Mouse (Mus musculus): ENCODE measurements around the gene Col4a2.
"Not testable (repeated sequence)": the region's sequence is repeated elsewhere in the genome, so short reads cannot be mapped to it uniquely, and the experiment has no call there.

Gene Col4a2

DNA sequence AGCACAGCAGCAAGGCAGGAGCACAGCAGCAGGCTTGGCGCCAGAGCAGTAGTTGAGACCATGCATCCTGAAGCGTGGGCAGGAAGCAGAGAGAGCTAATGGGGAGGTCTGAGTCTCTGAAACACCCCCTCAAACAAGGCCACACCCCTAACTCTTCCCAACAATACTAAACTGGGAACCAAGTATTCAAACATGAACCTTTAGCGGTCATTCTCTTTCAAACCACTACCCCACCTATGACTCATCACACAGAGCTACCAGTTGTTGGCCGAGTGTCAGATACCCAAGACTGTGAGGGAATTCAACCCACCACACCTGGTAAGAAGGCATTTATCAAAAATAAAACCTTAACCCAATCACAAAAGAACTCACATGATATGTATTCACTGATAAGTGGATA lies 174.6 kb downstream of the Col4a2 start:
- CTCF ChIA-PET: no interaction called here

DNA sequence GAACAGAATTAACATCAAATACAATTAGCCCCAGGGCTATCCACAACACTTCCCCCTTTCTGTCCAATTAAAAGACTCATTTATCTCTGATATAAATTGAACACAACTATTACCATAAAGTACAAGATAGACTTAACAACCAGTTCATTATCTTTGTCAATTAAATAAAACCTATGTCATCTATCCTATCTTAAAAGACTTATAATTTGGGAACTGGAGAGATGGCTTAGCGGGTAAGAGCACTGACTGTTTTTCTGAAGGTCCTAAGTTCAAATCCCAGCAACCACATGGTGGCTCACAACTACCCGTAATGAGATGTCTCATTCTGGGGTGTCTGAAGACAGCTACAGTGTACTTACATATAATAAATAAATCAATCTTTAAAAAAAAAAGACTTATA lies 179.7 kb downstream of the Col4a2 start:
- CTCF ChIA-PET: not testable (repeated sequence)

GRCm38 (mm10) chr8:11497017-11497990 lies 184.7 kb downstream of the Col4a2 start, which contains the start of gene Naxd:
Gene Naxd, plus strand, starts transcription at chr8:11497506.
- CTCF ChIA-PET: no interaction called here

DNA sequence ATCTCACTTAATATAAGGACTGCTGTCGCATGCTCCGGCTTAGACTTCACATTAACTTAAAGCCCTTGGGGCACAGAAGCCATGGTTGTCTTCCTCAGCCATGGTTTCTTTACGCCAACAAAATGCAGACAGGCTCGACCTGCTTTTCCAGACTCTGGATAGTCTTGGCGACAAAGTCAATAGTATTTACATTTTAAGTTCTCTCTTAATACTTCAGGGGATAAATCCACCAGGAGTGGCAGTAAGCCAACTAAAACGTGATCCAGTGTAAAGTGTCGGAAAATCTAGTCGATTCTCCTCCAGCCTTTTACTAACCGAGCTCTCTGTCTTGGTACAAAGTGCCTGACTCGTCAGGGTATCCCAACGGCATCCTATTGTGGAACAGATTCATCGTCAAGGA lies 185.7 kb downstream of the Col4a2 start:
- CTCF ChIA-PET: no interaction called here

All from spleen, embryonic (tissue).